Mouse (Mus musculus) thymus, adult 2 months (tissue): ENCODE data around the gene Zfp428. TPM values are rescaled to one million over a fixed set of nuclear protein-coding genes. Genes with fewer than 3 reads are reported as not detected.
"Not testable (repeated sequence)": the region's sequence is repeated elsewhere in the genome, so short reads cannot be mapped to it uniquely, and the experiment has no call there.

ENCODE experiments used
- DNase-seq: peaks from one replicate; pipeline ENCODE4 v3.0.0; 2021
- H3K27ac ChIP-seq: fragments of 200-500 bp; 2 replicates; pipeline ENCODE4 v1.5.1; 2012; ENCODE audit warnings: low read length, control low read depth; ENCODE audit not compliant: control insufficient read depth, insufficient read depth
- H3K27me3 ChIP-seq: fragments of 200-500 bp; 2 replicates; pipeline ENCODE4 v1.6.1; 2012; ENCODE audit warnings: mild to moderate bottlenecking, low read length, moderate library complexity, mixed read lengths; ENCODE audit not compliant: control insufficient read depth, insufficient read depth
- H3K36me3 ChIP-seq: fragments of 200-500 bp; 2 replicates; pipeline ENCODE4 v1.6.1; 2012; ENCODE audit warnings: mild to moderate bottlenecking, low read length, moderate library complexity; ENCODE audit not compliant: control insufficient read depth, insufficient read depth
- H3K4me1 ChIP-seq: fragments of 200-500 bp; replicated peaks from 2 replicates; pipeline ENCODE4 v1.6.1; 2012; ENCODE audit warnings: low read length; ENCODE audit not compliant: control insufficient read depth, insufficient read depth
- H3K4me3 ChIP-seq: fragments of 200-500 bp; 2 replicates; pipeline ENCODE4 v1.5.1; 2012; ENCODE audit warnings: mild to moderate bottlenecking, low read length, control low read depth, moderate library complexity; ENCODE audit not compliant: control insufficient read depth, insufficient read depth
- CTCF ChIP-seq: fragments of 200-500 bp; IDR thresholded peaks from 2 replicates; pipeline ENCODE4 v1.5.1; 2012; ENCODE audit warnings: mild to moderate bottlenecking, control low read depth, low read length, moderate library complexity, borderline replicate concordance; ENCODE audit not compliant: control insufficient read depth, poor library complexity, insufficient read depth; ENCODE audit errors: extremely low read depth
- POLR2A ChIP-seq: fragments of 200-500 bp; IDR thresholded peaks from 2 replicates; pipeline ENCODE4 v1.6.1; 2012; ENCODE audit warnings: mild to moderate bottlenecking, low read length, control low read depth, moderate library complexity; ENCODE audit not compliant: control insufficient read depth, poor library complexity, insufficient read depth; ENCODE audit errors: extremely low read depth
- WGBS: fragments of 180-500 bp; shearing (Covaris S2); methylation state at CpG from one replicate; pipeline ENCODE4 v1.1.7; 2018; 5-methylcytosine and 5-hydroxymethylcytosine counted together
- polyA plus RNA-seq: library from polyadenylated mRNA; depleted of rRNA; stranded (reverse); fragments of >200 nt; gene quantifications from 2 replicates; pipeline ENCODE4 v1.2.3, GENCODE M21; 2012

The Zfp428 gene
- polyA plus RNA-seq, 1 experiment: 14.4 TPM

DNA sequence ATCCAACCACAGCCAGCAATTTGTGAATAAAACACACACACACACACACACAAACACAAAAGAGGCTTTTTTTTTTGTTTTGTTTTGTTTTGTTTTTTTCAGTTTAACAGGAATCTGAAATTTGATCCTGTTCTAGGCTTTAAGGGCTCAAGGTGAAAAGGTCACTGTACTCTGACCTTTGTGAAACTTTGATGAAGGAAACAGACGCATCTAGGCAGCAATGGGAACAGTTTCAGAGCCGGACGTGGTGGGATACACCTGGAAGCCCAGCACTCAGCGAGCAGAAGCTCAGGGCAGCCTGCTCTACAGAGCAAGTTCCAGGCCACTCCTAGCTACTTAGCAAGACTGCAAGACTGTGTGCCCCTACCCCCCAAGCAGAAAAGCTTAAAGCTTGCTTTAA, 1.9 kb upstream of the Zfp428 start:
- Histone ChIP-seq H3K27ac (no peak overlapping the region), H3K36me3 (no peaks in the 10 kb centered on the region), H3K27me3 (peaks cover 6% of the 10 kb centered on the region), H3K4me3 (no peak overlapping the region), H3K4me1 (peaks cover 9% of the 10 kb centered on the region; the same call in 1 of the 2 replicates)
- 49% methylated on average over 4 of the region's 4 CpGs for WGBS
- DNase-seq: no peak
- no peak for TF ChIP-seq POLR2A
- no peak for TF ChIP-seq CTCF

DNA sequence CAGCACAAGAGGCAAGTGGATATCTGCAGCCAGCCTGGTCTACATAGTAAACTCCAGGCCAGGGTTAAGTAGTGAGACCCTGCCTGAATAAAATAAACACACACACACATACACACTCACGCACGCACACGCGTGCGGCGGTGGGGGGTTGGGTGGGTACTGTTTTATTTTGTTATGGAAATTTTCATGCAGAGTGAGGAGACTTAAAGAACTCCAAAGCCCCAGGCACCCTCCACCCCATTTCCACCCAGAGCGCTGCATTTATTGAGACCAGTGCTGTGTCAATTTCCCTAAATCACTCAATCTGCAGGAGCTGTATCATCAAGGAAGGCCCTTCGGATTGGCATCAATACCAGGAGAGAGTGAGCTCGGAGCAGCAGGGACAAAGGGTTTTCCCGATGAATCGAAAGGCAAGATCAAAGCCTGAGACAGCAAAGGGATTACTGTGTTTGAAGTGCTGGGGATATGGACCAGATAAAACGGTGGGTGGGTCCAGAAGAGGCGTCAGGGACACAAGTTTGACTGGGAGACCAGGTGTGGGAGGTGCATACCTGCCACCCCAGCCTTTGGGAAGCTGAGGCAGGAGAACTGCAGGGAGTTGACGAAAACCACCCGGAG, 1.2 kb upstream of the Zfp428 start:
- no peak for DNase-seq
- TF ChIP-seq POLR2A: no peak
- TF ChIP-seq CTCF: no peak
- no peak overlapping the region for H3K4me3 ChIP-seq
- WGBS: 92% methylated on average over 15 of the region's 15 CpGs
- no peaks in the 10 kb centered on the region; the same call in none of the 2 replicates for H3K27me3 ChIP-seq
- H3K36me3 ChIP-seq: no peaks in the 10 kb centered on the region
- no peak overlapping the region for H3K27ac ChIP-seq
- peaks cover 8% of the 10 kb centered on the region; the same call in 1 of the 2 replicates for H3K4me1 ChIP-seq

DNA sequence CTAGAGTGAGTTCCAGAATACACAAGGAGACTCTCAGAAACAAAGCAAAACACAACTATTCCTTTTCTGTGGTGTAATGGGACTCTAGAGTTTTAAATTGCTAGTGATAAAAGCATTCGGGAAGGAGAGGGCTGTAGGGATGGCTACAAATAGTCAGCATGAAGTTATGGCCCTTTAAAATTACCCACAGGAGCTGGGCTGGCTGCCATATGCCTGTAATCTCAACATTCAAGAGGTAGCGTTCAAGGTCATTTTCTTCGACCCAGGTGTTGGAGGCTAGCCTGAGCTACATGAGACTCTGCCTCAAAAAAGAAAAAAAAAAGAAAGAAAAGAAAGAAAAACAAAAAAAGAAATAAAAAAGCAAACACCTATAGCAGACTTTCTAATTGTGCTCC, 744 bp upstream of the Zfp428 start:
- DNase-seq: no peak
- H3K36me3 ChIP-seq: no peaks in the 10 kb centered on the region
- H3K27ac ChIP-seq: no peak overlapping the region
- no peaks in the 10 kb centered on the region; the same call in 1 of the 2 replicates for H3K27me3 ChIP-seq
- 69% methylated on average over 3 of the region's 3 CpGs for WGBS
- TF ChIP-seq POLR2A: no peak
- TF ChIP-seq CTCF: no peak
- H3K4me3 ChIP-seq: no peak overlapping the region
- peaks cover 8% of the 10 kb centered on the region; the same call in 1 of the 2 replicates for H3K4me1 ChIP-seq

DNA sequence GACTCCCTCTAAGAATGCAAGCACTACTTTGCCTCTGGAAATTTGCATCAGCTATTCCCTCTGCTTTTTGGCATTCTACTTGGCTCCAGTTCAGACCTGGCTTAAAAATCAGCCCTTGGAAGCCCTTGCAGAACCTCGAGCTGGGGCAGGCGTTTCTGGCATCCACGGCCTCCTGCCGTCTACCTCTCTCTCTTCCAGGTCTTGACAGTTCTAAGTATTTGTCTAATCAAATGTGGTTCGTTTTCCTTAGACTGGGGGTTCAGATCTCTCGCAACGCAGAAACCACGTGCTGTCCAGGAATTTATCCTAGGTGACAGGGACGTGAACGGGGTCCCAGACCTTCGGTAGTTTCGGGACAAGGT, 349 bp upstream of the Zfp428 start:
- Histone ChIP-seq H3K27ac (no peak overlapping the region), H3K4me3 (peak overlapping the region; percentile 84), H3K36me3 (no peaks in the 10 kb centered on the region), H3K4me1 (peaks cover 8% of the 10 kb centered on the region; the same call in 1 of the 2 replicates), H3K27me3 (no peaks in the 10 kb centered on the region; the same call in 1 of the 2 replicates)
- TF ChIP-seq POLR2A (no peak), CTCF (no peak)
- no peak for DNase-seq
- 26% methylated on average over 12 of the region's 12 CpGs for WGBS

DNA sequence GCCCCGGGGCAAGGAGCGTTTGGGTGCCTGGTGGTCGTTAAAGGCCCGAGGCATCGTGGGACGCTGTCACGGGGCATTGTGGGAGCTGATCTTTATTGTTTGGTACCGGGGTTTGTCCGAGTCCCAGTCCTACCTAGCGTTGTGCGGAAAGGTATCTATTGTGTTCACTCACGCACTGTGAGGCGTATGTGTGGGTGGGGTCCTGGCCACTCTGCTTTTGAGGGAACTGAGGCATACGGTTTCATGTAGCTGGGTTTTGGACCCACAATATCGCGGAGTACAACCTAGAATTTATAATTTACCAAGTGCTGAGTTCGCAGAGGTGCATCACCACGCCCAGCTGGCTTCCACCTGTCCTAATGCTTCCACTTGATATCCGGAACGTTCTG, 914 bp downstream of the Zfp428 start:
- Histone ChIP-seq H3K4me1 (peaks cover 8% of the 10 kb centered on the region; the same call in 1 of the 2 replicates), H3K4me3 (peak overlapping the region; percentile 84), H3K36me3 (no peaks in the 10 kb centered on the region), H3K27me3 (no peaks in the 10 kb centered on the region; the same call in 1 of the 2 replicates), H3K27ac (no peak overlapping the region)
- 2% methylated on average over 20 of the region's 20 CpGs for WGBS
- TF ChIP-seq CTCF (no peak), POLR2A (no peak)
- no peak for DNase-seq

DNA sequence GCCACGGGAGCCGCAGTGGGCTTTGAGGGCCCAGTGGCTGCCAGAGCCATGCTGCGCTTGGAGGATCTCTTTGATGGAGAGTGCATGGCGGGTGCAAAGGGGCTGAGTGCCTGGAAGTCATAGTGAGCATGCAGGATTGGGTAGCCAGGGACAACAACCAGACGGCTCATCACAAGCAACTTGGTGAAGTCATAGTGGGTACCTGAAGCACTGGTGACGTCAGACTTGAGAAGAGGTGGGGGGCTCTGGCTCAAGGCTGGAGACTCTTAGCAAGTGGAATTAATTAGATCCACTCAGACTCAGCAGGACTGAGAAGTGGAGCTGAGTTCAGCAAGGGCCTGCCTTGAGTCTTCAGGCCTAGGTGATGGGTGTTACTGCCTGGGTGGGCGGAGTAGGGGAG, 5.5 kb downstream of the Zfp428 start, which contains the start of gene AC161166.1:
Gene AC161166.1 (minus strand): TSS at position 101 of the 400 bp plus-strand sequence.
- no peaks in the 10 kb centered on the region for H3K36me3 ChIP-seq
- H3K4me1 ChIP-seq: peaks cover 4% of the 10 kb centered on the region; the same call in 1 of the 2 replicates
- DNase-seq: no peak
- no peak within 1 kb of the TSS for H3K4me3 ChIP-seq
- TF ChIP-seq CTCF: no peak
- TF ChIP-seq POLR2A: no peak
- 98% methylated on average over 7 of the region's 7 CpGs for WGBS
- H3K27me3 ChIP-seq: no peaks in the 10 kb centered on the region
- no peak within 1 kb of the TSS for H3K27ac ChIP-seq

DNA sequence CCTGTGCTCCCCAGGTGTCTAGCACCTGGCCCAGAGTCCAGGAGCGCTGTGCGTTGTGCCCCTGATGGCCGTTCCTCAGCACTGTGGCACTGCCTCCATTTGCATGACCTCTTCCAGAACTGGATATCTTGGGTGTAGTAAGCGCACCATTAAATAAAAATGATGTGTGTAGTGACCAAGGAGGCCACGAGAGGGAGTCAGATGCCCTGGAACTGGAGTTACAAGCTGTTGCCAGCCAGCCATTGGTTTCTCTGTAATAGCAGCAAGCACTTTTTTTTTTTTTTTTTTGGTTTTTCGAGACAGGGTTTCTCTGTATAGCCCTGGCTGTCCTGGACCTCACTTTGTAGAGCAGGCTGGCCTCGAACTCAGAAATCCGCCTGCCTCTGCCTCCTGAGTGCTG, 9.5 kb downstream of the Zfp428 start:
- H3K27me3 ChIP-seq, H3K4me3 ChIP-seq, DNase-seq, H3K27ac ChIP-seq, H3K36me3 ChIP-seq, H3K4me1 ChIP-seq: not testable (repeated sequence)
- 90% methylated on average over 8 of the region's 8 CpGs for WGBS
